Mouse (Mus musculus) monocyte, adult 2 months (primary cell): ENCODE measurements around the gene Slc35f6.
"Not testable (repeated sequence)": the region's sequence is repeated elsewhere in the genome, so short reads cannot be mapped to it uniquely, and the experiment has no call there.

ENCODE experiments used
- DNase-seq, 2 experiments: peaks; one replicate each; pipeline ENCODE4 v3.0.0; 2022; ENCODE audit warnings: low spot score in 2 of 2, low read depth in 1 of 2

Gene Slc35f6

GRCm38 (mm10) chr5:30700361-30701000 is 52.7 kb downstream of the Slc35f6 start:
- DNase-seq, result no peak

- not testable (repeated sequence) for DNase-seq
Measured at GRCm38 (mm10) chr5:30701373-30701772, 53.6 kb downstream of the Slc35f6 start.

- DNase-seq, result no peak
Measured at GRCm38 (mm10) chr5:30701866-30702265, 54.1 kb downstream of the Slc35f6 start.
